Mouse (Mus musculus) embryonic facial prominence, embryonic 11.5 days (tissue): ENCODE results near the gene Nptxr. TPM values are rescaled to one million over a fixed set of nuclear protein-coding genes. Genes with fewer than 3 reads are reported as not detected.

Experiments used
- ATAC-seq: fragments of 200-750 bp; cut with Nextera tagmentation; replicated peaks from 2 replicates; pipeline ENCODE4 v1.8.0; 2017; ENCODE audit warnings: low read depth; ENCODE audit not compliant: insufficient number of reproducible peaks, low FRiP score, low TSS enrichment
- DNase-seq: peaks from one replicate; pipeline ENCODE4 v3.0.0-alpha.2; 2015; ENCODE audit warnings: low spot score
- H3K27ac ChIP-seq: fragments of 300-500 bp; sonication (generic); replicated peaks from 2 replicates; pipeline ENCODE4 v1.5.1; 2014; ENCODE audit warnings: mild to moderate bottlenecking, low read depth, low read length, control low read depth
- H3K27me3 ChIP-seq: fragments of 300-500 bp; sonication (generic); 2 replicates; pipeline ENCODE4 v1.6.1; 2014; ENCODE audit warnings: mild to moderate bottlenecking, low read length, moderate library complexity, mixed read lengths; ENCODE audit not compliant: control insufficient read depth, insufficient read depth
- H3K36me3 ChIP-seq: fragments of 300-500 bp; sonication (generic); replicated peaks from 2 replicates; pipeline ENCODE4 v1.6.1; 2014; ENCODE audit warnings: low read depth, mild to moderate bottlenecking, low read length, moderate library complexity, mixed read lengths; ENCODE audit not compliant: control insufficient read depth, insufficient read depth
- H3K4me1 ChIP-seq: fragments of 300-500 bp; sonication (generic); 2 replicates; pipeline ENCODE4 v1.6.1; 2014; ENCODE audit warnings: low read length, mixed read lengths; ENCODE audit not compliant: control insufficient read depth, insufficient read depth
- H3K4me2 ChIP-seq: fragments of 300-500 bp; sonication (generic); 2 replicates; pipeline ENCODE4 v1.6.1; 2014; ENCODE audit warnings: low read depth, mild to moderate bottlenecking, control low read depth, low read length, moderate library complexity
- H3K4me3 ChIP-seq: fragments of 300-500 bp; sonication (generic); 2 replicates; pipeline ENCODE4 v1.5.1; 2014; ENCODE audit warnings: low read depth, low read length, control low read depth
- H3K9ac ChIP-seq: fragments of 300-500 bp; sonication (generic); replicated peaks from 2 replicates; pipeline ENCODE4 v1.6.1; 2014; ENCODE audit warnings: mild to moderate bottlenecking, control low read depth, low read length
- H3K9me3 ChIP-seq: fragments of 300-500 bp; sonication (generic); replicated peaks from 2 replicates; pipeline ENCODE4 v1.6.1; 2016; ENCODE audit warnings: mild to moderate bottlenecking, low read length, inconsistent platforms, mixed read lengths; ENCODE audit not compliant: control insufficient read depth
- WGBS: fragments of 180-500 bp; shearing (Covaris S2); extraction: QIAGEN DNeasy Blood & Tissue Kit; methylation state at CpG from one replicate; pipeline ENCODE4 v1.1.7; 2014; 5-methylcytosine and 5-hydroxymethylcytosine counted together
- polyA plus RNA-seq: library from polyadenylated mRNA; unstranded; fragments of >200 nt; fragmentation: Nextera tagmentation; extraction: Ambion mirVana; gene quantifications from 2 replicates; pipeline ENCODE4 v1.2.1, GENCODE M21; 2014

Nptxr gene
- polyA plus RNA-seq, 1 experiment from 2014 or later: 0.77 TPM

DNA sequence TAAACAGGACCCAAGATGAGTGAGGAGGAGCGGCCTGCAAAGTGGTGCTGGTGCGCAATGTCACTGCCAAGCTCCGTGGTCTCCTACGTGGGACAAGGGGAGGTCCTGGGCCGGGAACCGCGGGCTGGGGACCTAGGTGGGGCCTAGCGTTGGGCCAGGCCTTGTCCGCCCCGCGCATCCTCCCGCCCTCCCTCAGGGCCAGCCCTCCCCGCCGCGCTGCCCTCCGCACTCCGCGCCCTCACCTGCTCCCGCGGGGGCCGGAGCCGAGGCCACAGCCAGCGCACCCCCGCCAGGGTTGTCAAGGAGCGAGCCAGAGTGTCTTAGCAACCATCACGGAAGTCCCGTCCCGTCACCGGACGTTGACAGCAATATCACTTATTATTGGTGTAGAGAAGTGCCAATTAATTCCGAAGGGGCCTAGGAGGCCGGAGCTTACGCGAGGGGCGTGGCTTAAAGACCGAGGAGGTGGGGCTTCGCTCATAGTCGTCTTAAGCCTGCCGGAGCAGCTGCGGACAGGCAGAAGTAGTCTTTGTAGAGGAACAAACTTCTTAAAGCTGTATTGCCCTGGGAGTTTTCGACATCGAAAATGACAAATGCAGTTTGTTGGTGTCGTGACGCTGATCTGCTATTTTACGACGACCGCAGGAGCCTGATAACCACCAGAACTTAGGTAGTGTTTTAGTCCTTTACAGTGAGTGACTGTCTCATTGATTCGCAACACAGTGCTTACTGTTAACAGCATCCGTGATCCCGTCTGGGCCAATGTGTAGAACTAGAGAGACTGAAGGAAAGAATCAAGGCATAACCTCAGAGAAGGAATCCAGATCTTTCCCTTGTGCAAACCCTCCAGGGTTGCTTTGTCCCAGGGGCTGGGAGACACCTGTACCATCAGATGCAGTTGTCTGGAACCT lies 30.2 kb downstream of the Nptxr start:
- H3K9me3 ChIP-seq: no peaks in the 10 kb centered on the region
- peak; percentile 97 for ATAC-seq
- H3K36me3 ChIP-seq: no peaks in the 10 kb centered on the region
- H3K4me1 ChIP-seq: no peaks in the 10 kb centered on the region
- peak overlapping the region; percentile 85 for H3K9ac ChIP-seq
- DNase-seq: peak; percentile 98
- H3K4me3 ChIP-seq: peak overlapping the region; percentile 87
- under 1% methylated on average over 50 of the region's 50 CpGs for WGBS
- H3K27ac ChIP-seq: no peak overlapping the region; the same call in 1 of the 2 replicates
- H3K4me2 ChIP-seq: peak overlapping the region; percentile 73
- H3K27me3 ChIP-seq: no peaks in the 10 kb centered on the region

DNA sequence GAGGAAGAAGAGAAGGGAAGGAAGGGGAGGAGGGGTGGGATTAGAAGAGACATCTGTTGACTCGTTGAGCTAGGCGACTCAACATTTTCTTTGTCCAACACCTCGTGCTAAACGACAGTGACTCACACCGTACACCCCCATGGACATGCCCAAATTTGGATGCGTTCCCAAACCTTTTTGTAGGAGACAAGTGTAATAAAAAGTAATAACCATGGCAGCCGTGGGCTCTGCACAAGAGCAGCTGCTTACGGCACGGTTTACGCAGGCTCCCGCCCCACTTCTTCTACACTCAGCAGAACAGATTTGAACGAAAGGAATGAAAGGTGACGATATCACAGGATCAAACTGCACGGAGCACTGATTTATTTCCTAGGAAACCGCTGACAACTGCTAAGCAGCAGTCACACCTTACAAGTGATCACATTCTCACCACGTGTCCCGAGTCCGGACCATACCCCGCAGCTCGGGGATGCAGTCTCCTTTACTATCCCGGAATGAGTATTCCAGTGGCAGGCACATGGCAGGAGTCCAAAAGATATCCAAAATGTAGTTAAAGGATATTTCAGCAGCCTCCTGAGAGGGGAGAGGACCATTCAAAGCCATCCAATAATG lies 33.8 kb downstream of the Nptxr start:
- Histone ChIP-seq H3K36me3 (no peaks in the 10 kb centered on the region), H3K4me1 (no peaks in the 10 kb centered on the region), H3K4me2 (no peak overlapping the region), H3K4me3 (no peak overlapping the region), H3K9me3 (no peaks in the 10 kb centered on the region), H3K27ac (no peak overlapping the region), H3K27me3 (no peaks in the 10 kb centered on the region), H3K9ac (no peak overlapping the region)
- ATAC-seq (no peak), DNase-seq (no peak)
- 89% methylated on average over 21 of the region's 21 CpGs for WGBS

DNA sequence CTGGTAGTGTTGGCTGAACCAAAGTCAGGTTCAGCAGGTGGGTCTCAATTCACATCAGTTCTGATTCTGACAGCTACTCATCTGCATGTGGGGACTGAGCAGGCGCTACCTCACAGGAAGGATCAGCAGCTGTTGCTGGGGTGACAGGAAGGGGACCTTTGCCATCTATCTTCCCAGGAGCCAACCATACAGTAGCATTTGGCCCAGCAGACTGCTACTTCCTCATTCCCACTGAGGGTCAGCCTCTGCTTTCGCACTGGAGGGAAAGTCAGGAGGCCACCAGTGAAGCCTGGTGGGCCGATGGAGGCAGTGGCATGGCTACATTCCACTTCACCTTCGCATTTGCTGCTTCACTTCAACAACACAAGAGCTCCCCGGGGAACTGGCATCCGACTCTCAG lies 36.3 kb downstream of the Nptxr start:
- H3K4me2 ChIP-seq: no peak overlapping the region
- H3K27me3 ChIP-seq: no peaks in the 10 kb centered on the region
- no peaks in the 10 kb centered on the region for H3K9me3 ChIP-seq
- H3K4me3 ChIP-seq: no peak overlapping the region
- H3K27ac ChIP-seq: no peak overlapping the region
- ATAC-seq (no peak), DNase-seq (no peak)
- WGBS: 63% methylated on average over 6 of the region's 6 CpGs
- no peaks in the 10 kb centered on the region for H3K36me3 ChIP-seq
- no peaks in the 10 kb centered on the region for H3K4me1 ChIP-seq
- no peak overlapping the region for H3K9ac ChIP-seq

DNA sequence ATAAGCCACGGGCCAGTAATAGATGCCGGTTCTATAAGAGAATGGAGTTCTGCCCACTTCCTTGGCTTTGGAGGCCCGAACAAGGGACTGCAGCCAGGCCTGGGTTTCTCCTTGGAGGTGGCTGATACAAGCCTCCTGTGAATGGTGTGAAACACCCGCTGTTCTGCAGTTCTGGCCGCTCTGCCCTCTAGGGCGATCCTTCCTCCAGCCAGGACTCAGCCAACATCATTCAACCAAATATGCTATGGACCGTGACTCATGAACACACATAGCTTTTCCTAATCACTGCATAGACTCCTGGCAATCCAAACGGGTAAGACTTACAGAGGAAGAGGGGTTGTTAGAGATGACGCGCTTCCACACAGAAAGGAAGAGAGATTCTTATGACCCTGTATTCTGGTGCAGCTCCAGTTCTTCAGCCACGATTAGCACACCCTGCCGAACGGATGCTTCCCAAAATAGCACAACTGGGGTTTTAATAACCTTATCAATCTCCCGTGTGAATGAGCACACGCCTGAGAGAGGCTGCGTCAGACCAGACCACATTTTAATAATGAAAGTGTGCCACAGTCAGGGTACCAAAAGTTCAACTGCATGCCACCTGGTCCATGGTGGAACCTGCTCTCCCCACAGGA lies 37.1 kb downstream of the Nptxr start:
- no peaks in the 10 kb centered on the region for H3K27me3 ChIP-seq
- H3K4me3 ChIP-seq: no peak overlapping the region
- WGBS: 88% methylated on average over 16 of the region's 16 CpGs
- no peaks in the 10 kb centered on the region; the same call in 1 of the 2 replicates for H3K36me3 ChIP-seq
- no peaks in the 10 kb centered on the region for H3K4me1 ChIP-seq
- H3K27ac ChIP-seq: no peak overlapping the region
- DNase-seq: no peak
- no peaks in the 10 kb centered on the region for H3K9me3 ChIP-seq
- ATAC-seq: no peak
- H3K9ac ChIP-seq: no peak overlapping the region
- H3K4me2 ChIP-seq: no peak overlapping the region

DNA sequence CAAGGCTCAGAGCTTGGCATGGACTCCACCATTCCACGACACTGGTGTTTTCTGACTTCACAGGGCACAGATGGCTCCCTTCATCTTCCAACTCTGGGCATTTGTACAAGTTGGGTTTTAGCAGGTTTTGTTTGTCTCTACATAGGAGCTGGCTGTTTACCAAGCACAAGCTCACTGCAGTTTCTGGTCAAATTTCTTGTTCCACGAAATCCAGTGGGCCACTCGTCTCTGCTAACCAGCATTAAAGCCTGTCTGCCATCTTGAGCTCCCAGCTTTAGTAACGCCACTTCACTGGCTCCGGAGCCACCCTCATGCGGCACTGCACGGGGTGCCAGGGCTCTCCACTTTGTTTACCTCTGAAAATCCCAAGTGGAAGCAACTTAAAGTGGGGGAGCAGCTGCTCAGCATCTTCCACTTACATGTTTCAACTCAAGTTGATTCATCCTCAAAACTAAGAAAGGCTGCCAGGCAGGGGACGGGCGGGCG lies 37.9 kb downstream of the Nptxr start:
- no peak overlapping the region for H3K4me3 ChIP-seq
- WGBS: 92% methylated on average over 10 of the region's 10 CpGs
- ATAC-seq (no peak), DNase-seq (no peak)
- H3K4me1 ChIP-seq: no peaks in the 10 kb centered on the region
- no peak overlapping the region for H3K4me2 ChIP-seq
- H3K27ac ChIP-seq: no peak overlapping the region
- no peaks in the 10 kb centered on the region; the same call in 1 of the 2 replicates for H3K36me3 ChIP-seq
- H3K9ac ChIP-seq: no peak overlapping the region
- H3K27me3 ChIP-seq: no peaks in the 10 kb centered on the region
- H3K9me3 ChIP-seq: no peaks in the 10 kb centered on the region

DNA sequence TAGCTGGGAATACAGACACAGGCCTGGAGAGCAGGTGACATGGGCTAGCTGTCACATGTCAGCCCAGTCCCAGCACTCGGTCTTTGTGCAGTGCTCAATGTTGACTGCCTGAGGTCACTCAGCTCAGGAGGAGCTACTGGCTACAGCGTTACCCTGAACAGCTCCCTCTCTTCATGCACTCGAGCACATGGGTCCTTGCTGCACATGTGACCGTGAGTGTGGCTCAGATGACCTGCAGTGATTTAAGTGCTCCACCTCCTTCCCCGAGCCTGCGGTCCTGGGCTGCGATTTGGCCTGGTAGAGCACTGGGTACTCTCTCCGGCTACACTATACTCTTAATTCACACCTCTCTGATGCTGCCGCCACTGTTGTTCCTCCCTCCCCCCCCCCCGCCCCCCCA lies 38.4 kb downstream of the Nptxr start:
- no peak overlapping the region for H3K27ac ChIP-seq
- no peaks in the 10 kb centered on the region for H3K9me3 ChIP-seq
- WGBS: 76% methylated on average over 9 of the region's 10 CpGs
- no peaks in the 10 kb centered on the region; the same call in 1 of the 2 replicates for H3K36me3 ChIP-seq
- H3K4me3 ChIP-seq: no peak overlapping the region
- H3K27me3 ChIP-seq: no peaks in the 10 kb centered on the region
- no peak for DNase-seq
- no peak overlapping the region for H3K9ac ChIP-seq
- ATAC-seq: 0 out of 2 replicates have a peak, but pooled peaks have one; percentile 21
- no peak overlapping the region for H3K4me2 ChIP-seq
- no peaks in the 10 kb centered on the region for H3K4me1 ChIP-seq

DNA sequence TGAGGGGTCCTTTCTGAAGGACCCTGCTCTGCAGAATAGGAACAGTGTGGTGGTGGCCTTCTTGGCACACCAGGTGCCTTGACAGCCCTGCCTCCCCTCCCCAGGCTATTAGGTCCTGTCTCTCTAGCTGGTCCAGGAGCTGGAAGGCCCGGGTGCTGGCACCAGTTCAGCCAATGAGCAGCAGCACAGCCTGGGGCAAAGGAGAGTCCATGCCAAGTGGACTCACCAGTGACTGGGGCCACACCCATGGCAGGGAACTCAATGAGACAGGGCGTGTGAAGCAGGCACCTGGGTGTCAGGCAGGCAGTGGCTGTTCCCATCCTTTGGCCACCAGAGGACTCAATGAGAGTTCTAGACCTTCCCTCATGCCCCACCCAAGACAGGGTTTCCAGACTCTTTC lies 39.2 kb downstream of the Nptxr start:
- Histone ChIP-seq H3K9me3 (no peaks in the 10 kb centered on the region), H3K27ac (no peak overlapping the region), H3K4me2 (no peak overlapping the region), H3K27me3 (no peaks in the 10 kb centered on the region), H3K4me3 (no peak overlapping the region), H3K4me1 (no peaks in the 10 kb centered on the region), H3K9ac (no peak overlapping the region), H3K36me3 (no peaks in the 10 kb centered on the region; the same call in 1 of the 2 replicates)
- DNase-seq (no peak), ATAC-seq (no peak)
- WGBS: 85% methylated on average over 2 of the region's 2 CpGs
